Mouse (Mus musculus): ENCODE measurements around the gene Zbtb16.

The Zbtb16 gene

DNA sequence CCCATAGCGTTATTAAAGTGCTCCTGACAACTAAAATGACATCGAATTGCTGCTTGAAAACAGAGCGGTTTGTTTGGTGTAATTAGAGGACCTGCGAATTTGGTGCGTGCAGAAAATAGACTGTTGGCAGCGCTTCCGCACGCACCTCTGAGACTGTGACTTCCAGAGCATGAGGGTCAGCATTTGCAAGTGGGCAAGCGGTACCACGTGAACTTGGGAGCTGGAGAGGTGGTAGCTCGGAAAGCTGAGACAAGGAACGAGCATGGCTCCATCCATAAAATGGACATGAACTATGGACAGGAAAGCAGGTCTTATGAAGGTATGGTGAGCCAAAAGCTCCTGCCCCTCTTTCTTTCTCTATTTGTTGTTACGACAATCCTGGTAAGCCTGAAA lies 107.3 kb downstream of the Zbtb16 start:
- in situ Hi-C loops (cut with MboI): no loop called here

DNA sequence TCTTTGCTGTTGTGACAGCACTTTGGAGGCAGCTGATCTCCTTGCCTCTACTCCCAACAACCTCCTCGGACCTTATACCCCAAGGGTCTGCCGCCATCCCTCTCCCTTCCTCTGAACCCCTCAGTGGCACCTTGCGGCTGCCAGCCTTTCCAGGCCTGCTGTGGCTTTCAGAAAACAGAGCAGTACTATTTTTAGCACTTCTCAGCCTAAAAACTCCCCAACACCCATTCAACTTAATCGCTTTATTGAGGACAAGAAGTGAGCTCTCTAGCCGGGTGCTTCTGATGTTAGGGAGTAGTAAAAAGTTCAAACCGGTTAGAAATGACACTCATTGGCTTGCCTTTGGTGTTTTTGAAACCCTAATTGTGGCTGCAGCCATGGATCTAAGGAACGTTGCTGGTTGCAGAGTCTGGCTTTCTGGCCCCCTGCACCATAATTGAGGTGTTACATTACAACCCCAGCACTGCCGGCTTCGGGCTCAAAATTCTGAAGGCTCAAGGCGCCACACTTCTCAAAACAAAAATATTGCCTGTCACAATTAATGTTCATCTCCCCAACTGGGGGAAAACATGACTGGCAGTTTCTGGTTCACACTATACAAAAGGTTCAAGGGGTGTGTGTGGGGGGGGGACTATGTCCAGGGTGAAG lies 107.8 kb downstream of the Zbtb16 start:
- in situ Hi-C loops (cut with MboI): no loop called here

DNA sequence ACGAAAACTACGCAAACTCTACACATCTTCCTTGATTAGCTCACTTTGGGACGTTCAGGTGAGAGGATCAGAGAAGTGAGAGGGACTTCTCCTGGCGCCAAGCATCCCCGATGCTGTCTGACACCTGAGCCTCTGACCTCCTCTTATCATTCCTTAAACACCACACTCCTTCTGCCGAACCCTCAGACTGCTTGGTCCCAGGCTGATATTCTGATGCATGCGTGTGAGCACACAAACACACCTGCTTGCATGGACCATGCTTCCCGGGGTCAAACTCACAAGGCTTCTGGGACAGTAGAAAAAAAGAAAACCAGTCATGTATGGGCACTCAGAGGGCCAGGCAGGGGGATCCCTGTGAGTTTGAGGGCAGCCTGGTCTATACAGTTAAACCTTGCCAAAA lies 109.7 kb downstream of the Zbtb16 start:
- in situ Hi-C loops (cut with MboI): no loop called here

DNA sequence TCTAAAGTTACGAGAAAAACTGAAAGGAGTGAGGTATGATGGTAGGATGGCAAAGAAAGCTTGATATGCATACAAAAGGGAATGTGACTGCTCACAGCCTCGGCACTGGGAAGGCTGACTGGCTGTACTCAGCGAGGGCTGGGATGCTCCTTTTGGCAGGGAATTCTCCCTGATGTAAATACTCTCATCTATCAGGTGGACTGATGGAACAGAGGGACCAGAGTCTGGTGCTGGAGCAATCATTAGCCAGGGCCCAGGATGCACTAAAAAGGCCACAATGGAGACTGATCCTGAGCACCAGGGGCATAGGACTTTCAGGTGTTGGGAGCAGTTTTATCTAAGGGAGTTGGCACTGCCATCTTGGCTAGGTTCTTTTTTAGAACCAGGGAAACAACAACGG lies 110.1 kb downstream of the Zbtb16 start:
- in situ Hi-C loops (cut with MboI): no loop called here

DNA sequence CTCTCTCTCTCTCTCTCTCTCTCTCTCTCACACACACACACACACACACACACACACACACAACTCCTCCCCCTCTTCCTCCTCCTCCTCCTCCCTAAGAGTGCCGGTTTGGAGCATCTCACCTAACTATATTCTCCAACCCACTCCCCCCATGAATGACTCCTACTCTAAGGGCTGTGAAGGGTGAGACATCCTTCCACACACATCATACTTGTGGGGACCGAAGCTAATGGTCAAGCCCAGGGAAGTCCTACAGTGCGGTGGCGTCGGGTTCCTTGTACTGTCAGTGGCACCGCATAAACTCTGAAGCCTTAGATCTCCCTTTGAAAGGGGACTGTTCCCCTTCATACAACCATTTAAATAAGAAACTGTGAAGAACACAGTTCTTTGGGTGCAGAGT lies 110.9 kb downstream of the Zbtb16 start:
- in situ Hi-C loops (cut with MboI): no loop called here

DNA sequence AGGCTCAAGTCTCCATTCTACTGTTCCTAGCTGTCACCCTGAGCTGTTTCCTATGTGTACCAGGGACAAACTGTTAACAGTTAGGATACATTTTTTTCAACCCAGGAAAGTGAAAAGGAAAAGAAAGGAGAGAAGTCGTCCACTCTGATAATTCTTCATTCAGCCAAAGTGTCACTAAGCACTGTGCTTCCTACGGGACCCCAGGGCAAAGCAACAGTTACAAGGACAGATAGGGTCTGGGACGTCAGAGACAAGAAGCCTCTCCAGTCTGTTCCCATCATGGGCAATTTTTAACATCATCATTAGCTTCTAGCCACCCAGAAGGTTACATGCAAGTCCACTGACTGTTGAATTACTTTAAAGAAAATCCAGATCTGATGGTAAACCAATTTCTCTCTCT lies 111.3 kb downstream of the Zbtb16 start:
- in situ Hi-C loops (cut with MboI): no loop called here

DNA sequence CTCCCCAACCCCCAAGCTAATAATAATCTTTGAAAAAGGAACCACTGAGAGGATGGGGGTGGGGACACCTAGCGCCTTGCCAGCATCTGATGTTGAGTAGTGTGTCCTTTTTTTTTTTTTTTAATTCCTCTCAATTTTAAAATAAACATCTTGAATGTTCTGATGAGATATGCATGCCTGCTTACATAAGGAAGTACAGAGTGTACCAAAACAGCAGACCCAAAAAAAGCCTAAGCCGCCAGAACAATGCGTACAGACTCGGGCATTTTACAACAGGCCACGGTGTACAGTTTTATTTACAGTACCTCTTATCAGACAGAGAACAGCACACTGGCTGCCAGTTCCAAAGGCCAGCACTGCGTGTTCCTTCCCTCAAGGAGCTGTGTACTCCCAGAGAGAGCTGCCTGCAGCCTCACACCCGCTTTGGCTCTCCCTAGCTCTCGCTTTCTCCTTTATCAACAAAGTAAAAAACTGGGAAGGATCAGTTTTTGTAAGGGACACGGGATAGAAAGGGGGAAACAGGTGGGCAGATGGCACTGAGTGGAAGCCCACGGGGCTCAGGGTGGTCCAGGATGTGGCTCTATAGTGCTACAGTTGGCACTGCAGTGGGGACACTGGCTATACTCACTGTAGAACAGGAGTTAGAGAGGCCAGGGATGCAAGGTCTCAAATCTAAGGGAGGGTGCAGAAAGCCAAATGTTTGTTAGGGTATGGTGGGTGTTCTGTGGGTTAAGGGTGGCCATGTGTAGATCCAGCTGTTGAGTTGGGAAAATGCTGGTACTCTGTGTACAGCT lies 112.3 kb downstream of the Zbtb16 start:
- in situ Hi-C loops (cut with MboI): no loop called here

DNA sequence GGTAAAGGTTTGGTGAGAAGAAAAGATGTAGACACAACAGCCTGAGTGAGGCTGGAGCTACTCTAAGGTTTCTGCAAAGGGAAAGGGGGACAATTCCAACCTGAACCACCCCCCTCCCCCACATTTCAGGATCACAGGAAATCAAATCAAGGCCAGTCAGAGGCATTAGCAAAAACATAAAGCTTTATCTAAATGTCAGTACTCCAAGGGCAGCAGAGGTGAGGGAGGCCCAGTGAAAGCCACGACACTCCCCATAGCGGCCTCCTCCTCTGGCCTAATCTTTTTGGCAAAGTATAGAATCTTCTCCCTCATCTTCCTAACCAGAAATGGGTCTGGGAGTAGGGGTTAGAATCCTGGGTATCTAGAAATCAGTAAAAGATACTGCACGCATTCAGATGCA lies 113.0 kb downstream of the Zbtb16 start:
- in situ Hi-C loops (cut with MboI): no loop called here

DNA sequence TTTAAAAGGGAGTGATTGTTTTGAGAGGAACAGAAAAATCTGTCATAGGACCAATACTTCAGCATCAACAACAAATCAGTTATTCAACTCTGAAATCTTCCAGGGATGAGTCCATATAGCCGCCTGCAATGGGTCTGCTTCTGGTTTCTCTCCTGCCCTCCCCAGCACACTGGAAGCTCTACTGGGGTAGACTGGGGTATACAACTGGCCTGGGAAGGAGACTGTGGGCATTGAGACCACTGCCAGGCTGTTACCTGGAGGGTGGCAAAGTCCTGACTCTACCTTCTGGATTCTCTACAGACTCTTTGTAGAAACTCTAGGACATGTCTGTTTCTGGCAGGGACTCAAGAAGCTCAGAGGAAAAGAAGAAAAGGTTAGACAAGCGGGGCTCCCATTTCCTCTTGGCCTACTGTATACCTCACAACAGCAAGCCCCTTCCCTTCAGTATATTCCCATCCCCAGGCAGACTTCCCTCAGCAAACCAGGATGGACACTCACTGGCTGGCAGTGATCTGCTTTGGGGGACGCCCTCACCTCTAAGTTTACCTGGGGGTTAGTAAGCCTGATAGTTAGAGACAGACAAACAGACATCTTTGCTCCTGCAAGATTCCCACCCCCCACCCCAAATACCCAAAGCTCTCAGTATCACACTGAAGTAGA lies 113.6 kb downstream of the Zbtb16 start:
- in situ Hi-C loops (cut with MboI): no loop called here

DNA sequence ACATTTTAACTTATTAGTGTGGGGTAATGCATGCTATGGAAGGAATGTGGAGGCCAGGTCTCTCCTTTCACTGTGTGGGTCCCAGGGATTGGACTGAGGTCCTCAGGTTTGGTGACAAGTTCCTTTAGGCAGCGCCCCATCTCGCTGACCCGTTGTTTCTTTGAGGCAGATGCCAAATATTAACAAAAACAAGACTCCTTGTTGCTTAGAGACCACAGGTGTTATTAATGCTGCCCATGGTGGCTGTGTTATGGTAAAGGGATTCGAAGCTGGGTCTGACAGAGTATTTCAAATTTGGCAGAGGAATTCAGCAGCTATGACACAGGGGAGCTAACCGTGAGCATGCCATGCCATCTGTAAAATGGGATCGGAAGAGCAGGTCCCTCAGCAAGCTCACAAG lies 114.4 kb downstream of the Zbtb16 start:
- in situ Hi-C loops (cut with MboI): no loop called here

DNA sequence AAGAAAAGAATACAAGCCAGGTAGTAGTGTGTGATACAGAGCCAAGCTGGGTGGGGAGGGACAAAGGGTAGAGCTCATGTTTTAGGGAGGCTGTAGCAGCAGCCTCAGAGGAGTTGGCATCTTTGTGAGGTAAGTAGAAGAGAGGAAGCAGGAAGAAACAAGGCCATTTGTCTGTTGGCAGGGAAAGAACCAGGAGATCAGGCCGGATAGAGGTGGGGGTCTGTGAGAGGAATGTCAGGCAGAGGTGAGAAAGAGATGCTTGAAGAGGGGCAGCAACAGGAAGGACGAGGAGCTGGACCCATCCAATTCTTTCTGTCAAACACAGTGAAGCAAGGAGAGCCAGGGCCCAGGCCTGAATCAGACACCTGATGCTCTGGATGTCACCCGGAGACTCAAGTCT lies 114.8 kb downstream of the Zbtb16 start:
- in situ Hi-C loops (cut with MboI): no loop called here

DNA sequence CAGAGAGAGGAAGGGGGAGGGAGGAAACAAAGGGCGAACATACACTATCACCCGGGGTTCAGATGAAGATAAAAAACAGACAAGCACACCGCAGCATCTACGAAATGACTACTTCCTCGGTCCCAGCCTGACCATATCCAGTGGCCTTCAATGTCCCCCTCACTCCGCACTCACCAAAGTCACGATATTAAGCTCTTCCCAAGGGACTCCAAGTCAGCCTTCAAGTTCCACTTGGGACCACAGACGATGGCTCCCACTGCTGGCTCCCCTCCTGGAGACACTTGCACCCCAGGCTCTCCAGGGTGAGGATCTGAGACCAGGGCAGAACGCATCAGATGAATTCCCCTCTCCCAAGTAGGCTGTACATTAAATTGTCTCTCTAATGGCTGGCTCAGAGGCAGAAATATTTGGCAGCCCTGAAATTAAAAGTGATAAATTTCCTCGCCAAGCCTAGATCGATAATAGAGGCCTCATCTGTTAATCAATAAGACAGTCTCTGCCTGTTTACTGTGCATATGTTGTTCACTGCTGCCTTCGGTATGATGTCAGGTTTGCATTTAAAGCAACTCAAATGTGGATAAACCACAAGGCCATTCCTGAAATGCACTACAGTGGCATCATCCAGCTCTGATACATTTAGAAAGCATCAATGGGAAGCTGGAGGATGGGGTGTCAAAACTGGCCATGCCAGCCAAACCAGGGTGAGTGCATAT lies 115.6 kb downstream of the Zbtb16 start:
- in situ Hi-C loops (cut with MboI): no loop called here

DNA sequence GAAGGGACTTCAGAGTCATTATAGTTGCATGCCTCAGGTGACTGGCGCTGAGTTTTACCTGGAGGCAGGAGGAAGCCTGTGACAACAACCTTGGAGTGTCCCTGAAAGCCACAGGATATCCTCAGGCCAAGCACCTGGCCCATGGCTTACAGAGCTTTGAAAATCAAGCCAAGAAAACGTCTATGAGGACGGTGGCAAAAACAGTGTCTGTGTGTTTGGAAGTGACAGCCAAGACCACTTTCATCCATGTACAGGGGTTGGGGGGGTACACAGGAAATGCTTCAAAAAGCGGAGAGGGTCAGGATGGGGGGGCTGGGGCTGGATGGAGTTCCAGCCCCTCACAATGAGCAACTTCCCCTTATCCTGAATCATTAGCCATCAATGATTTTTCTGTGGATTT lies 116.4 kb downstream of the Zbtb16 start:
- in situ Hi-C loops (cut with MboI): no loop called here

DNA sequence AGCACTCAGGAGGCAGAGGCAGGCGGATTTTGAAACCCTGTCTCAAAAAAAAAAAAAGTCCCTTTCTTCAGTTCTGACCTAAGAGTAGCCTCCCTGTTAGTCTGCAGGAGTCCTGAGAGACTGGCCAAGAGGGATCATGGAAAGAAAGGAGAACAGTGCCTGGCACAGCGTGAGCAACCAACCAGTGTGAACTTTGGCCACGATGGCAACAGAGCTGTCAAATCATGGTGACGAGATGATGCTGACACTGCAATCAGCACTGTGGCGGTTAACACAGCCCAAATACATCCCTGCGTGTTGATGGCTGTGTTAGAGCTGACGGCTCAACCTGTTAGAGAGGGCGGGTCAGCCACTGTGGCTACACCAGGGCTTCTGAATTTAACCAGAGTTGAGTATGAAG lies 119.5 kb downstream of the Zbtb16 start:
- in situ Hi-C loops (cut with MboI): no loop called here

DNA sequence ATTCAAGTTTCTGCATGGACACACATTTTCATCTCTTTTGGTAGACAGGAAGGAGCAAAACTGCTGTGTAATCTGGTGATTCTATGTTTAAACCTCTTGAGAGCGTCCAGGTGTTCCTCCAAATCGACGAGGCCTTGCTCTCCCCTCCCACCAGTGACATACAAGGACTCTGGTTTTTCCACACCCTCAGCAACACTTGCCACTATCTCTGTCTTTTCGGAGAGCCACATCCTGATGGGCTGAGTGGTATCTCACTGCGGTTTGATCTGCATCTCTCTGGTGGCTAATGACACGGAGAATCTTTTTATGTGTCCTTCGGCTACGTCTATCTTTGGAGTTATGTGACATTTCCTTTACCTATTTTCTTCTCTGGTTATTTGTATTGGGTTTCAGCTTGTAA lies 121.0 kb downstream of the Zbtb16 start:
- in situ Hi-C loops (cut with MboI): no loop called here

DNA sequence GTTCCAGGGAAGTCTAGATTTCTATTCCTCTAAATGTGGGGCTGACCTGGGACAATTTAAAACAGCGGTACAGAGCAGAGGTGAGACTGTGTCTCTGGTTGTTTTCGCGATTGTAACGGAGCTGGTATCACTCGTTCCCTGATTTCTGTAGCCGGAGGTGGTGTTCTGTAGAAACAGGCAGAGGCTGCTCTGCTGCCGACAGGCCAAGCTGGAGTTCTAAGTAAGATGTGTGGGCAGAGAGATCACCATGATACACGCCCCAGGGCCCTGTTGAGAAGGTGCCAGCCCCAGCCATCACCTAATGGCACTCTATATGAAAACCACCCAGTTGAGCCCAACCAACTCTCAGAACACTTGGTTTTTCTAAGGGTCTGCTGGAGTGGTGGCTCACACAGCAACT lies 122.2 kb downstream of the Zbtb16 start:
- in situ Hi-C loops (cut with MboI): no loop called here

DNA sequence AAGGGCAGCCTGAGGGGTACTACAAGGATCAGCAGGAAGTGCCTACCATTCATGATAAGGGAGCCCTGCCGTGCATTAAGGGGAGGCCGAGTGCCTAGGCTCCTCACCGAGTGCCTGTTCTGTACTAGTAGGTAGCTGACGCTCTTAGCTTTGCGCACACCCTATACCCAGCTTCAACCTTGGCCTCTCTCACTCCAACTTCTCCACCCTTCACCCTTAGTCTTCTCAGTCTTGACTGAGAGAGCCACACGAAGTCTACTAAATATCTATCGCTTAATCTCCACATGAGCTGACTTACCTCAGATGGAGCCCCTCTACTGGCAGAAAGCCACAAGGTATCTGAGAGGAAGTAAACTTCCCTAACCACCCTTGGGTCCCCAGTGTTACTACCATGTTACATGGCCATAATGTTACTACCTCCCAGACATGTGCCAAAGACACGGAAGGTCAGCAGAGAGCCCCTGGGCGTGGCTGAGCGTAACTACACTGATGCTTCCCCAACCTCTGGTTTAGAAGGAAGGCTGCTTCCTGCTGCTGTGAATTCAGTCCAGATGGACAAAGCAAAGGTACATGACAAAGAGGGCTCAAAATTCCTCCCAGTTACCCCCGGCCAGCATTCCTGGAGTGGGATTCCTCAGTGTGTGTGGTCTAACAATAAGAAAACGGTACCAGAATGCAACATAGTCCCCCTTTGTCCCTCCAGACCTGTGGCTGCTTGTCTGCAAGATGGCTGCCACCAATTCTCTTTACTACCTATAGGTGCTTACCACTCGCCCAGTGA lies 122.8 kb downstream of the Zbtb16 start:
- in situ Hi-C loops (cut with MboI): no loop called here

DNA sequence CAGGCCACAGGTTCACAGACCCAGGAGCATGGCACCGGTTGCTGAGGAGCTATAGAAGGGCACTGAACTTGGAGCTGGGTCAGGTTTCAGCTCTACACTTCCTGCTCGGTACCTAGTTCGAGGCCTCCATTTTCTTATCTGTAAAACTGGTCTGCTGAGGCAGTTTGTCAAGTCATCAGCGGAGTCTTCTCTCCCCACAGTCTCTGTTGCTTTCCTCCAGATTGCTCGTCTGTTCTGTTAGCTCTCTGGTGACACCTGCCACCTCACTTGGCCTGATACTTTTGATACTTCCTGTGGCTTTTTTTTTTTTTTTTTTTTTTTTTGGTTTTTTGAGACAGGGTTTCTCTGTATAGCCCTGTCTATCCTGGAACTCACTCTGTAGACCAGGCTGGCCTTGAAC lies 124.2 kb downstream of the Zbtb16 start:
- in situ Hi-C loops (cut with MboI): no loop called here

DNA sequence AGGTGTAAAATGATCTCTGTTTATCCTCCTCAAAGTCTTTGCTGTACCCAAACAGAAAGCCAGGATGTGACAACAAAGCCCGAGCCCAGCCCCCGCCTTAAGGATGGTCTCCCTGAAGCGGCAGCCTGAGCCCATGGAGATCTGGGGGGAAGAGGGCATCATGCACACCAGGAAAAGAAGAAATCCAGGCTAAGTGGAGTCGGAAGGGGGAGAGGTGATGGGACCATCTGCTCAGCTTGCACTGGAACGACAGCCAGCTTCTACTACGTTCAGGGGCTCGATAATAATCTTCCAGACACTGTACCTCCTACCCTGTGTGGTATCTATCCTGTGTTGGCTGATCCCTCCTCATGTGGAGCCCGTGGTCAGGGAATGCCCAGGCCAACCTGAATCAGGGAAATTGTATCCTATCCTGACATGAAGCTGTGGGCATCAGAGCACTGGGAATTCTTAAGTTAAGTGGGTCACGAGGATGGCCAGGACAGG lies 124.7 kb downstream of the Zbtb16 start:
- in situ Hi-C loops (cut with MboI): no loop called here

DNA sequence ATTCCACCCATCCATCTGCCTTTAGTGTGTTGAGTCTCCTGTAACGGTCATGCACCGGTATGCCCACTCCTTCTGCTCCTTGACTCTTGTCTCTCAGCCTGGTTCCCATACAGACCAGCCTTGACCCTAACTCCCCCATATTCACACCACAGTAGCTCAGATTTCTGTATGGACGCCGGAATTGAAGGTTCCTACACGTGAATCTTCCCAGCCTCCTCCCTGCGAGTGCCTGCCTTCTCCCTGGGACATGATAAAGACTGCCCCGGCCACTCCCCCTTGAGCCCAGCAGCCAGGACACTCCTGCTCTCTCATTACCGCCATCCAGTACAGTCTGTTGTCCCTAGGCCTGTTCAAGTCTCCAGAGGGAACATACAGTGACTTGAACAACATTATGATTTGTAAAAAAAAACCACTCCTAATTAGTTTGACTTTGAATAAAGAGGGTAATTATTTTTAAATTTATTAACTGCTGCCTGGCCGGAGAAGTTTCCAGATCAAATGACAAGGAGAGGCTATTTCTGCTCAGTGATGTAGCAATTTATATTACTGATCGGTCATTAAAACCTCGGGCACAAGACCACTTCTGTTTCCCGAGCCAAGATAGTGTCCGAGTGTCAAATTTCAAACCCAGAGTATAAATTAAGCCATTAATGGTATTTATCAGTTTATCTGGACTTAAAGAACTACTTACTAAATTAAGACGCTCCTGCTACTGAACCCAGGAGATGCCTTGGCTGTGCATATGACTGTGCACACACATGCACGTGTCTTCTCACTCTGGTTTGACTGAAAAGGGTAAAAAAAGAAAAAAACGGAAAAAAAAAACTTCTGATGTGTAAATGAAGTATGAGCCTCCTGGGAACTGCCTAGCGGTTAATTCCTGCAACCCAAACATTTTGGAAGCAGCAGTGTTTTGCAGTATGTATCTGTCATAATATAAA lies 125.4 kb downstream of the Zbtb16 start:
- in situ Hi-C loops (cut with MboI): no loop called here

DNA sequence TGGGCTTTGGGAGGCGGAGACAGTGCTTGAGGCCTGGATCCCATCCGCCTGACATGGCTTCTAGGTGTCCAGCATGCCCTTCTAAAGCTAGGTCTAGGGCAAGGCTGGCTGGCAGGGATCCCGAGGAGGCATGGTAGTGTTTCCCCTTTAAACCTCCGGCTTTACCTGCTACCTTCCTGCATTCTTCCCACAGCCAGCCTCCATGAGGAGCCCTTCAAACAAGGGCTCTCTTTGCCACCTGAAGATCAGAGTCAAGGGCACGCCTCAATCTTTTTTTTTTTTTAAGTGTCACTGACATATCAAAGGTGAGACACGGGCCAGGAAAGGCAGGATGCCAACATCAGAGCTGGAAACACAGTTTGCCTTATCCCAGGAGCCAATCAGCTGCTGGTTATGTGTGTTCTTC lies 128.2 kb downstream of the Zbtb16 start:
- in situ Hi-C loops (cut with MboI): no loop called here
